Mouse (Mus musculus): ENCODE measurements around the gene Ccr6. TPM values are rescaled to one million over a fixed set of nuclear protein-coding genes. Genes with fewer than 3 reads are reported as not detected.
A peak's percentile ranks its signal among the peaks of the same experiment; 100 is the strongest.

Ccr6 gene
- polyA plus RNA-seq, 1 experiment from 2014 or later, result not detected

- peak overlapping the region; percentile 92 for H3K27ac ChIP-seq (replicated peaks; ENCODE audit: low read depth, low read length)
- H3K9me3 ChIP-seq (ENCODE audit: control insufficient read depth, low read length), result no peaks in the 10 kb centered on the region
- peak overlapping the region; percentile 93 for H3K4me3 ChIP-seq (ENCODE audit: low read depth, low read length)
- no peaks in the 10 kb centered on the region for H3K27me3 ChIP-seq (replicated peaks; ENCODE audit: control insufficient read depth, insufficient read depth, low read length)
- DNase-seq (ENCODE audit: low spot score) (peak; percentile 98), ATAC-seq (ENCODE audit: low read depth) (peak; percentile 99)
- H3K9ac ChIP-seq (ENCODE audit: low read depth, low read length), result peak overlapping the region; percentile 83
- peaks cover 11% of the 10 kb centered on the region for H3K4me1 ChIP-seq (ENCODE audit: control insufficient read depth, insufficient read depth, low read length)
- 1% methylated on average over 40 of the region's 77 CpGs for WGBS
- H3K36me3 ChIP-seq (ENCODE audit: control insufficient read depth, insufficient read depth, low read length), result no peaks in the 10 kb centered on the region
- H3K4me2 ChIP-seq (ENCODE audit: low read depth, low read length), result peak overlapping the region; percentile 100
Observed at GRCm38 (mm10) chr17:8283526-8284253, 47.8 kb downstream of the Ccr6 start.

- H3K4me1 ChIP-seq (ENCODE audit: control insufficient read depth, insufficient read depth, low read length), result peaks cover 11% of the 10 kb centered on the region
- H3K36me3 ChIP-seq (ENCODE audit: control insufficient read depth, insufficient read depth, low read length), result no peaks in the 10 kb centered on the region
- DNase-seq (ENCODE audit: low spot score) (no peak), ATAC-seq (ENCODE audit: low read depth) (peak; percentile 9; the same call in 1 of the 2 replicates)
- H3K9ac ChIP-seq (ENCODE audit: low read depth, low read length), result peak overlapping the region; percentile 83
- H3K4me3 ChIP-seq (ENCODE audit: low read depth, low read length), result peak overlapping the region; percentile 93
- 0 out of 2 replicates have a peak, but pooled peaks cover 2% of the 10 kb centered on the region for H3K9me3 ChIP-seq (ENCODE audit: control insufficient read depth, low read length)
- peak overlapping the region; percentile 100 for H3K4me2 ChIP-seq (ENCODE audit: low read depth, low read length)
- WGBS, result 0% methylated on average over 29 of the region's 32 CpGs
- no peaks in the 10 kb centered on the region for H3K27me3 ChIP-seq (replicated peaks; ENCODE audit: control insufficient read depth, insufficient read depth, low read length)
- no peak overlapping the region for H3K27ac ChIP-seq (replicated peaks; ENCODE audit: low read depth, low read length)
Observed at GRCm38 (mm10) chr17:8284254-8284661, 48.4 kb downstream of the Ccr6 start.

DNA sequence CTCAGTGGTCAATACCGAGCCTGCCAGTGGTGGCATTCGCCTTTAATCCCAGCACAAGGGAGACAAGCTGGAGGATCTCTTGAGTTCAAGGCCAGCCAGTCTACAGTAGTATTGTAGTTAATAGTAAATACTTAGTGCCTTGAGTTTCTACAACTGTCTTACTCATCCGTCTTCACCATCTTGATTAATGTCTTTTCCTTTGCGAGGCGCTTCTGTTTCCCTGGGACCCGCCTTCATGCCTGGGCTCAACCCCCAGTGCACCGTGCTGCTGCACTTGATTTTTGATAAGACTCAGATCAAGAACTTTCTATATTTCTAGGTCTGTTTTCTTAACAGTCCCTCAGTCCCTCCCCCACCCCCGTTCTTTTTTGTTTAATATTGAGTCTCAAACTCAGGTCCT lies 49.2 kb downstream of the Ccr6 start:
- 43% methylated on average over 8 of the region's 8 CpGs for WGBS
- 0 out of 2 replicates have a peak, but pooled peaks cover 3% of the 10 kb centered on the region for H3K9me3 ChIP-seq (ENCODE audit: control insufficient read depth, low read length)
- ATAC-seq (ENCODE audit: low read depth) (no peak), DNase-seq (ENCODE audit: low spot score) (no peak)
- H3K4me2 ChIP-seq (ENCODE audit: low read depth, low read length), result peak overlapping the region; percentile 100
- no peak overlapping the region for H3K27ac ChIP-seq (replicated peaks; ENCODE audit: low read depth, low read length)
- H3K27me3 ChIP-seq (replicated peaks; ENCODE audit: control insufficient read depth, insufficient read depth, low read length), result no peaks in the 10 kb centered on the region
- H3K4me1 ChIP-seq (ENCODE audit: control insufficient read depth, insufficient read depth, low read length), result peaks cover 11% of the 10 kb centered on the region
- 0 out of 2 replicates have a peak, but pooled peaks cover 4% of the 10 kb centered on the region for H3K36me3 ChIP-seq (ENCODE audit: control insufficient read depth, insufficient read depth, low read length)
- peak overlapping the region; percentile 93 for H3K4me3 ChIP-seq (ENCODE audit: low read depth, low read length)
- H3K9ac ChIP-seq (ENCODE audit: low read depth, low read length), result no peak overlapping the region

DNA sequence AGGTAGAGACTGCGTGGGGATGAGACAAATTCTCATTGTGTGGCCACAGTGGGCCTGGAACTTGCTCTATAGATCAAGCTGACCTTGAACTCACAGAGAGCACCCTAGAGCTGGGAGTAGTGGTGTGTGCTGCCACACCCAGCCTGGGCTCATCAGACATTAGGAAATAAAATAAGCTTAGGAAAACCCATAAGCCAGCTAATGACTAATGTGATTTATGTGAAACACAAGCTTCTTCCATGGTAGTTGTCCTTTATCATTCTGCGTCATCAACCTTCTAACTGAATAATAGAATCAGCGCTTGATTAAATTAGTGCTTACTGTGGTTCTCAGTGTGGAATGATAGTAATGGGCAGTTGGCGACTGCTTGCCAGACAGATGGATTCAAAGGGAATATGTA lies 51.1 kb downstream of the Ccr6 start:
- no peaks in the 10 kb centered on the region for H3K27me3 ChIP-seq (replicated peaks; ENCODE audit: control insufficient read depth, insufficient read depth, low read length)
- H3K27ac ChIP-seq (replicated peaks; ENCODE audit: low read depth, low read length), result no peak overlapping the region
- no peak for ATAC-seq (ENCODE audit: low read depth)
- no peak overlapping the region for H3K4me2 ChIP-seq (ENCODE audit: low read depth, low read length)
- peaks cover 11% of the 10 kb centered on the region for H3K4me1 ChIP-seq (ENCODE audit: control insufficient read depth, insufficient read depth, low read length)
- H3K4me3 ChIP-seq (ENCODE audit: low read depth, low read length), result no peak overlapping the region
- H3K9me3 ChIP-seq (ENCODE audit: control insufficient read depth, low read length), result 0 out of 2 replicates have a peak, but pooled peaks cover 3% of the 10 kb centered on the region
- WGBS, result 82% methylated on average over 4 of the region's 4 CpGs
- H3K9ac ChIP-seq (ENCODE audit: low read depth, low read length), result no peak overlapping the region
- no peak for DNase-seq (ENCODE audit: low spot score)
- H3K36me3 ChIP-seq (ENCODE audit: control insufficient read depth, insufficient read depth, low read length), result 0 out of 2 replicates have a peak, but pooled peaks cover 7% of the 10 kb centered on the region

DNA sequence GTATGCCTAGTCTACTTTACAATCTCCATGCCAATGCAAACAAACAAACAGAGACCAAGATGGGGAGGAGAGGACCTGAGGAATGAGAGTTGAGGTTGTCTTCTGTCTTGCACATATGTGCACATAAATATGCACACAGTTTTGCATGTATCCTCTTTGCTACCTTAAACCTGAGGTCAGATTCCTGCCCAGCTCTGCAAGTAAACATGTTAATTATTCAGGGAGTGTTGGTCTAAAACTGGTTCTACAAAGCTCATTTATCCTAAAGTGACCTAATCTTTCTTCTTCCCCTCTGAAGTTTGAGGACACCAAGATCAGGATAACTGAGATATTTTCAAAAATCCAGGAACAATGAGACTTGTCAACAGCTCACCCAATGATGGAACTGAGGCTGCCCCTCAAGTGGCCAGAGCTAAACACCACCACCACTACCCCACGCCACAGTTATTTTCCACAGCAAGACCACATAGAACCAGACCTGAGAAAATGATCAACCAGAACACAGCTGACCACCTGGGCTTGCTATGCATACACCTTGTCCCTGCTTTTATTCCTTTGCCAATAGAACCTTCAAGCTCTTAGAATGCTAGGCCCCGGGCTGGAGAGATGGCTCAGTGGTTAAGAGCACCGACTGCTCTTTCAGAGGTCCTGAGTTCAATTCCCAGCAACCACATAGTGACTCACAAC lies 54.3 kb downstream of the Ccr6 start:
- Histone ChIP-seq H3K36me3 (ENCODE audit: control insufficient read depth, insufficient read depth, low read length) (0 out of 2 replicates have a peak, but pooled peaks cover 7% of the 10 kb centered on the region), H3K4me1 (ENCODE audit: control insufficient read depth, insufficient read depth, low read length) (peaks cover 2% of the 10 kb centered on the region), H3K4me2 (ENCODE audit: low read depth, low read length) (no peak overlapping the region), H3K4me3 (ENCODE audit: low read depth, low read length) (no peak overlapping the region), H3K9ac (ENCODE audit: low read depth, low read length) (no peak overlapping the region), H3K27ac (replicated peaks; ENCODE audit: low read depth, low read length) (no peak overlapping the region), H3K9me3 (ENCODE audit: control insufficient read depth, low read length) (0 out of 2 replicates have a peak, but pooled peaks cover 3% of the 10 kb centered on the region), H3K27me3 (replicated peaks; ENCODE audit: control insufficient read depth, insufficient read depth, low read length) (no peaks in the 10 kb centered on the region)
- ATAC-seq (ENCODE audit: low read depth) (no peak), DNase-seq (ENCODE audit: low spot score) (no peak)
- WGBS, result 94% methylated on average over 3 of the region's 3 CpGs

DNA sequence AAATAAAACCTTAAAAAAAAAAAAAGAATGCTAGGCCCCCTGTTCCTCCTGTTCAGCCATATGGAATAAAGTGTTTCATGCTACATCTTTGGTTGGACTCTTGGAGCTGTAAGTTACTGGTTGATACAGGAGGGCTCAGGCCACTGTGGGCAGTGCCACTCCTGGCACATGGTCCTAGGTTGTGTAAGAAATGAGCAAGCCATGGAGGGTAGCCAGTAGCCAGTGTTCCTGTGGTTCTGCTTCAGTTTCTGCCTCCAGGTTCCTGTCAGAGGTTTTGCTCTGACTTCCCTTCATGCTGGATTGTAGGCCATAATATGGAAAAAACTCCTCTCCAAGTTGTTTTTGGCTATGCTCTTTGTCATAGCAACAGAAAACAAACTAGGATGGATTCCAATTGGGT lies 54.9 kb downstream of the Ccr6 start:
- 0 out of 2 replicates have a peak, but pooled peaks cover 3% of the 10 kb centered on the region for H3K9me3 ChIP-seq (ENCODE audit: control insufficient read depth, low read length)
- ATAC-seq (ENCODE audit: low read depth), result no peak

DNA sequence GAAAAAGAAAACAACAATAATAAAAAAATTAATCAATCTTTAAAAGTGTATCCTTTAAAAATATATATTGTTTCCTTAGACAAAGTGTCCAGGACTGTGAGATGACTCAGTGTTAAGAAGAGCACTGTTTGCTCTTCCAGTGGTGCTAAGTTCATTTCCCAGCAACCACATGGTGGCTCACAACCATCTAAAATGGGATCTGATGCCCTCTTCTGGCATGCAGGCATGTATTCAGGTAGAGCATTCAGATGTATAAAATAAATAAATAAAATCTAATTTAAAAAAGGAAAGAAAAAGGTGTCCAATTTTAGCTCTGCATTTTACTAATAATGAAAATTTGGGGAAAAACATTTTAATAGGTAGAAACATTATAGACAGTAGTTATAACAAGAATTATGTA lies 60.0 kb downstream of the Ccr6 start:
- Histone ChIP-seq H3K4me1 (ENCODE audit: control insufficient read depth, insufficient read depth, low read length) (no peaks in the 10 kb centered on the region), H3K36me3 (ENCODE audit: control insufficient read depth, insufficient read depth, low read length) (no peaks in the 10 kb centered on the region), H3K27ac (replicated peaks; ENCODE audit: low read depth, low read length) (no peak overlapping the region), H3K4me3 (ENCODE audit: low read depth, low read length) (no peak overlapping the region), H3K27me3 (replicated peaks; ENCODE audit: control insufficient read depth, insufficient read depth, low read length) (no peaks in the 10 kb centered on the region), H3K9ac (ENCODE audit: low read depth, low read length) (no peak overlapping the region), H3K9me3 (ENCODE audit: control insufficient read depth, low read length) (no peaks in the 10 kb centered on the region), H3K4me2 (ENCODE audit: low read depth, low read length) (no peak overlapping the region)
- ATAC-seq (ENCODE audit: low read depth) (no peak), DNase-seq (ENCODE audit: low spot score) (no peak)

More for the DNA sequence above, 54.9 kb downstream of the Ccr6 start:
- H3K4me2 ChIP-seq (ENCODE audit: low read depth, low read length), result no peak overlapping the region
- H3K9ac ChIP-seq (ENCODE audit: low read depth, low read length), result no peak overlapping the region
- H3K4me1 ChIP-seq (ENCODE audit: control insufficient read depth, insufficient read depth, low read length), result no peaks in the 10 kb centered on the region
- 0 out of 2 replicates have a peak, but pooled peaks cover 7% of the 10 kb centered on the region for H3K36me3 ChIP-seq (ENCODE audit: control insufficient read depth, insufficient read depth, low read length)
- no peak overlapping the region for H3K4me3 ChIP-seq (ENCODE audit: low read depth, low read length)
- H3K27me3 ChIP-seq (replicated peaks; ENCODE audit: control insufficient read depth, insufficient read depth, low read length), result no peaks in the 10 kb centered on the region
- no peak overlapping the region for H3K27ac ChIP-seq (replicated peaks; ENCODE audit: low read depth, low read length)
- no peak for DNase-seq (ENCODE audit: low spot score)

GRCm38 (mm10) chr17:8296313-8296844 lies 60.5 kb downstream of the Ccr6 start:
- 81% methylated on average over 9 of the region's 9 CpGs for WGBS
- no peak overlapping the region for H3K4me2 ChIP-seq (ENCODE audit: low read depth, low read length)
- H3K4me1 ChIP-seq (ENCODE audit: control insufficient read depth, insufficient read depth, low read length), result no peaks in the 10 kb centered on the region
- ATAC-seq (ENCODE audit: low read depth) (no peak), DNase-seq (ENCODE audit: low spot score) (no peak)
- H3K4me3 ChIP-seq (ENCODE audit: low read depth, low read length), result no peak overlapping the region
- H3K9ac ChIP-seq (ENCODE audit: low read depth, low read length), result no peak overlapping the region
- no peak overlapping the region for H3K27ac ChIP-seq (replicated peaks; ENCODE audit: low read depth, low read length)
- no peaks in the 10 kb centered on the region for H3K27me3 ChIP-seq (replicated peaks; ENCODE audit: control insufficient read depth, insufficient read depth, low read length)
- H3K36me3 ChIP-seq (ENCODE audit: control insufficient read depth, insufficient read depth, low read length), result no peaks in the 10 kb centered on the region
- H3K9me3 ChIP-seq (ENCODE audit: control insufficient read depth, low read length), result no peaks in the 10 kb centered on the region

Measured in embryonic facial prominence, embryonic 14.5 days (tissue).